Mouse (Mus musculus) limb, embryonic 10.5 days (tissue): ENCODE measurements at regions not wholly inside any gene's neighbourhood (a gene's known extent, or its start where the extent isn't known, plus 50 kb on each side); places are given as distances from the start of the nearest gene placed in this dataset.

Experiments used
- DNase-seq: peaks from one replicate; pipeline ENCODE4 v3.0.0-alpha.2; 2017; ENCODE audit warnings: low spot score
- H3K27ac ChIP-seq: fragments of 300-500 bp; sonication (generic); 2 replicates; pipeline ENCODE4 v1.5.1; 2016; ENCODE audit warnings: mild to moderate bottlenecking
- H3K27me3 ChIP-seq: fragments of 300-500 bp; sonication (generic); 2 replicates; pipeline ENCODE4 v1.6.1; 2016; ENCODE audit warnings: low read depth, mild to moderate bottlenecking; ENCODE audit not compliant: poor library complexity, severe bottlenecking
- H3K36me3 ChIP-seq: fragments of 300-500 bp; sonication (generic); 2 replicates; pipeline ENCODE4 v1.6.1; 2016; ENCODE audit warnings: mild to moderate bottlenecking, moderate library complexity
- H3K4me1 ChIP-seq: fragments of 300-500 bp; sonication (generic); 2 replicates; pipeline ENCODE4 v1.6.1; 2016
- H3K4me3 ChIP-seq: fragments of 300-500 bp; sonication (generic); 2 replicates; pipeline ENCODE4 v1.5.1; 2016; ENCODE audit warnings: mild to moderate bottlenecking, moderate library complexity
- H3K9me3 ChIP-seq: fragments of 300-500 bp; sonication (generic); replicated peaks from 2 replicates; pipeline ENCODE4 v1.6.1; 2016; ENCODE audit warnings: mild to moderate bottlenecking
- whole genome bisulfite sequencing: fragments of 180-500 bp; shearing (Covaris S2); methylation state at CpG from one replicate; pipeline ENCODE4 v1.1.7; 2016; 5-methylcytosine and 5-hydroxymethylcytosine counted together

DNA sequence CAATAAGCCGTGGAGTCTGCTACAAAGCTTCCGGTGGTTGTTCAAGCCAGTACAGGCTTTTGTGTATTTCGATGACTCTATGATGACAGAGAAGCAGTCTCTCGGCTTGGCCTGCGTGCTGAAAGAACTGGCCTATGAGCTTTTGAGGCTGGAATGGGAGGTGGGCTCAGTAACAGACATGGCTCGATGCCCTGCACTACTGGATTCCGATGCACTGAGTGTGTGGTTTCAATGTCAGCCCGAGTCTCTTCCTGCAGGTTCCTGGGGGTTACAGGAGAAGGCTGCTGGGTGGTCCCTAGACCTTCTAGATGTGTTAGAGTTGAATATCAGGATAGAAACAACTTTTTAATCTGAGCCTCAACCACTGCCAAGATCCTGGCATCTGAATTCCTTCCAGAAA, 53.2 kb downstream of the Gm815 start:
- no peaks in the 10 kb centered on the region for H3K9me3 ChIP-seq
- WGBS = 89% methylated on average over 8 of the region's 8 CpGs
- no peak overlapping the region for H3K4me3 ChIP-seq
- no peaks in the 10 kb centered on the region for H3K27me3 ChIP-seq
- H3K27ac ChIP-seq = no peak overlapping the region
- H3K4me1 ChIP-seq = no peaks in the 10 kb centered on the region
- no peak for DNase-seq
- no peaks in the 10 kb centered on the region for H3K36me3 ChIP-seq

DNA sequence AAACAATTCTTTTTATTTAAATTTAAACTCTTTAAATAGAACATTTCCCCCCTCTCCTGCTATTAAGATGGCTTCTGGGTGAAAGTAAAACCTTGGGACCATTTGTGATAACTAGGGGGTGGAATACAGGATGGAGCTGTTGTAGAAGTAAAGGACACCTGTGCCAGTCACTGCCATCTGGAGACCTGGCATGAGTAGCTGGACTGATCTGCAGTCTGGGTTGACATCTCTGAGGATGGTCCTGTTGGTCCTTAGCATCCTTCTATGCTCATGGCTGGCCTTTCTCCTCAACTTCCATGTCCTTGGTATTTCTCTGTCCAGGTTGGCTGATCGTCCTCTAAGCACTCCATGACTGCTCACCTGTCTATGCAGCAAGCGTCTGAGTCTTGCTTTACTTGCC, 58.3 kb downstream of the Gm815 start:
- DNase-seq = no peak
- WGBS = 86% methylated on average over 2 of the region's 2 CpGs
- no peak overlapping the region for H3K27ac ChIP-seq
- no peaks in the 10 kb centered on the region for H3K27me3 ChIP-seq
- H3K4me1 ChIP-seq = no peaks in the 10 kb centered on the region
- H3K4me3 ChIP-seq = no peak overlapping the region
- H3K36me3 ChIP-seq = no peaks in the 10 kb centered on the region
- H3K9me3 ChIP-seq = no peaks in the 10 kb centered on the region

DNA sequence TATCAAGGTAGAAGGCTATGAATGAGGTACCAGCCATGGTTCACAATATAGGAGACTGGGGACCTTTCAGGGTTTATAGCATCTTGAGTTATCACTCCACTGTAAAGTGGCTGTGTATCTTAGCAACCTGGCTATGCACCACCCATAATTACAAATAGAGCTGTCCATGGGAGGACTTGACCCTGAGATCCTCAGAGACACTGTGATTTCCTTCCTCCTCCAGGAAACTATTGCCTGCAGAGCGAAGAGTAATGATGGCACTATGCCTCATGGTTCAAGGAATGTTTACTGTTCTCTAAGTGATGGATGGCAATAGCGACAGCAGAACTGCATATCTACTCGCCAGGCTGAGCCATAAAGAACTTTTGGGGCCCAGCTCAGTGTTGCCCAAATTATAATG, 60.9 kb downstream of the Gm815 start:
- Histone ChIP-seq H3K27ac (no peak overlapping the region), H3K36me3 (no peaks in the 10 kb centered on the region), H3K9me3 (no peaks in the 10 kb centered on the region), H3K4me1 (no peaks in the 10 kb centered on the region), H3K4me3 (no peak overlapping the region), H3K27me3 (no peaks in the 10 kb centered on the region)
- no peak for DNase-seq
- WGBS = 64% methylated on average over 3 of the region's 3 CpGs

DNA sequence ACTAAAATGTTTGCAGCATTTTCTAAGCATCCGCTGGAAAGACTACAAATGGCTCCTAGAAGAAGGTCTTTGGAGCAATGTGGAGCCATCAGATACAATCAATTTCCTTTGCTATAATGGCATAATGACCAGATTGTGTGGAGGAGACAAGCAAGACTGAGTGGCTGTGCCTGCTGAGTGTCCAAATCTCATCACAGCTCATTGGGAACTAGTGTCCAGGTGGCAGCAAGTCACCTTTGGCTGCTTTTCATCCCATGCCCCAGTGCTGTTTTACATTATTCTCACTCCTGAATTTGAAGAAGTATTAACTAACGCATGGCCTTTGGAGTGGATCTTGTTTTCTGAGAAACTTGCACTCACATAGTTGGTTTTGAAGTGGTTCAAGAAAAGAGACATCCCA, 62.8 kb downstream of the Gm815 start:
- 90% methylated on average over 2 of the region's 2 CpGs for WGBS
- DNase-seq = no peak
- Histone ChIP-seq H3K9me3 (no peaks in the 10 kb centered on the region), H3K27me3 (no peaks in the 10 kb centered on the region), H3K4me1 (no peaks in the 10 kb centered on the region), H3K36me3 (no peaks in the 10 kb centered on the region), H3K27ac (no peak overlapping the region), H3K4me3 (no peak overlapping the region)

DNA sequence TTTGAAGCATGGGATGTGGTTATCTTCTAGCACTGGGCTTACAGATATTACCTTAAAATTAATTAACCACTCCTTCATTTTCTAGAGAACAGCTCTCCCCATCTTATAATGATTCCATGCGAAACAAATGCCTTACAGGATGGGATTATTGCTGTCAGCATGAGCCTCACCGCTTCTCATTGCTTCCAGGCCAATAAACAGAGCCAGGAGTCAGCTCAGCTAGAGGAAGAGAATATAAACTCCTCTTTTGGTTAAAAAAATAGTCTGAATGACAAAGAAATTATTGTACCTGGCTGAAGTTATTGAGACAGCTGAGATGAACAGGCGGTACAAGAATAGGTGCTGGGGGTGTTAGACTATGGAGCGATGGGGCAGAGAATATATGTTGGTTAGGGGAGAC, 63.5 kb downstream of the Gm815 start:
- DNase-seq = no peak
- H3K27me3 ChIP-seq = no peaks in the 10 kb centered on the region
- 92% methylated on average over 4 of the region's 4 CpGs for WGBS

DNA sequence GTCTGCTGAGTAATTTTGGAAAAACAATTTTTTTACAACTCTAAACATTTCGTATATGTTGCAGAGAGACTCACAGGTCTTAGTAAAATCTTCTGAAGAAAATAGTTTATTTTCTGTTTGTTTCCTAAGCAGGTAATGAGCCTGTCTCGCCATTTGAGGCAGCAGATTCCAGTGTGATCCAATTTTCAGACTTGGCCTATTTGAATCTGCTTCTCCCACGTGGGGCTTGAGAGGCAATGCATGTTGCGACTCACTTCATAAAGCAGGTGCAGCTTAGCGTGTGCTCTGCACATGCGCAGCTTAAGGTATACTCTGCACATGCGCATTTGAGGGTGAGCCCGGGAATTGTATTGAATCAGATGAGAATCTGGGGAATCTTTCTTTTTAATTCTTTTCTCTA, 67.7 kb downstream of the Gm815 start:
- 90% methylated on average over 8 of the region's 8 CpGs for WGBS
- DNase-seq = no peak
- H3K9me3 ChIP-seq = no peaks in the 10 kb centered on the region
- H3K27ac ChIP-seq = no peak overlapping the region
- H3K4me1 ChIP-seq = no peaks in the 10 kb centered on the region
- no peak overlapping the region for H3K4me3 ChIP-seq
- no peaks in the 10 kb centered on the region for H3K36me3 ChIP-seq
- no peaks in the 10 kb centered on the region for H3K27me3 ChIP-seq

More for the DNA sequence above, 63.5 kb downstream of the Gm815 start:
- no peaks in the 10 kb centered on the region for H3K9me3 ChIP-seq
- H3K4me1 ChIP-seq = no peaks in the 10 kb centered on the region
- H3K4me3 ChIP-seq = no peak overlapping the region
- H3K27ac ChIP-seq = no peak overlapping the region
- no peaks in the 10 kb centered on the region for H3K36me3 ChIP-seq

DNA sequence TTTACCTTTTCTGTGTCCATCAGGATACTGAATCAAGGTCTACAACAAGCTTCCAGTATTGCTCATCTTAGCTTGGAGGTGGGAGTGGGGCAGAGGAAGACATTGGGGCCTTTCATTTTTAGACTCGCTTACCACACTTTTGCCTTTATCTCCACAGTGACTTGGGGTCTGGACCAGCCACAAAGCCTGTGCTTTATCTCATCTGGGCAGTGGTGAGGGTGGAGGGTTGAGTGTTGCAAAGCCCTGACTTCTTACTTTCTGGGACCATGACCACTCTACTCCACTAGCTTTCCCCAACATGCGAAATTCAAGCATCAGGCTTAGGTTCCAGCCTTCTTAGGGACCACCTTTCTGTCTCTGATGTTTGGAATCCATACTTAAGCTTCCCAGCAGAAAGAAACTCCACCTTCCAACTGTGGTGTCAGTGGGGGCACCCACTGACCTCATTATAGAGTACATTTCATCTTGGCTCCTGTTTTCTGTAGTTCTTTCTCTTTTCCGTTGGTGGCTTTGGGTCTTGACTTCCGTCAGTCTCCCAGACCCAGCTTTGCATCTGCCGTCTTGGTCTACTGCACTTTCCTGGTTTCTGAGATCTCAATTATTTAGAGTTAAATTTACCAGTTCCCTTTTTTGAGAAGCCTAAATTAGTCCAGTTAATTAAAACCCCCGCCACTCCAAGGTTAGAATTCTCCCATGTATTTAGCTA, 80.5 kb downstream of the Gm815 start:
- no peak for DNase-seq

DNA sequence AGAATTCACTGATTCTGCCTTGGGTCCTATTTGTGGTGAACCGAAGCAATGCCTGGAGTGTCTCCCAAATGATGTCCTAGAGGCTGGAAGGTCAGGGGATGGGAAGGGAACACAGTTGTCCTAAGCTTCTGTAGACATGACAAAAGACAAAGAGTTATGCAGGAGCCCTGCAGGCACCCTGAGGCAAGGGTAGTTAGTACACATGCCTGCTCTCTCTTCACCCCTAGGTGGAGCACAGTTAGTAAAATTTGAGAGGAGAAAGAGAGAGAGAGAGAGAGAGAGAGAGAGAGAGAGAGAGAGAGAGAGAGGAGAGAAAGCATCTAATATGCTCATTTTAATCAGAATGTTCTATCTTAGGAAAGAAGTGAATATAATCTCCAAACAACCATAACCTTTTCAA, 87.4 kb downstream of the Gm815 start:
- Histone ChIP-seq H3K36me3 (no peaks in the 10 kb centered on the region), H3K27ac (no peak overlapping the region), H3K27me3 (no peaks in the 10 kb centered on the region), H3K4me3 (no peak overlapping the region), H3K9me3 (no peaks in the 10 kb centered on the region), H3K4me1 (peaks cover 9% of the 10 kb centered on the region)
- no peak for DNase-seq
- WGBS = 78% methylated on average over 1 of the region's 1 CpGs

More for the DNA sequence above, 80.5 kb downstream of the Gm815 start:
- no peaks in the 10 kb centered on the region for H3K9me3 ChIP-seq
- no peaks in the 10 kb centered on the region for H3K36me3 ChIP-seq
- H3K4me1 ChIP-seq = no peaks in the 10 kb centered on the region
- H3K4me3 ChIP-seq = no peak overlapping the region
- H3K27me3 ChIP-seq = no peaks in the 10 kb centered on the region
- 91% methylated on average over 6 of the region's 6 CpGs for WGBS
- no peak overlapping the region for H3K27ac ChIP-seq

DNA sequence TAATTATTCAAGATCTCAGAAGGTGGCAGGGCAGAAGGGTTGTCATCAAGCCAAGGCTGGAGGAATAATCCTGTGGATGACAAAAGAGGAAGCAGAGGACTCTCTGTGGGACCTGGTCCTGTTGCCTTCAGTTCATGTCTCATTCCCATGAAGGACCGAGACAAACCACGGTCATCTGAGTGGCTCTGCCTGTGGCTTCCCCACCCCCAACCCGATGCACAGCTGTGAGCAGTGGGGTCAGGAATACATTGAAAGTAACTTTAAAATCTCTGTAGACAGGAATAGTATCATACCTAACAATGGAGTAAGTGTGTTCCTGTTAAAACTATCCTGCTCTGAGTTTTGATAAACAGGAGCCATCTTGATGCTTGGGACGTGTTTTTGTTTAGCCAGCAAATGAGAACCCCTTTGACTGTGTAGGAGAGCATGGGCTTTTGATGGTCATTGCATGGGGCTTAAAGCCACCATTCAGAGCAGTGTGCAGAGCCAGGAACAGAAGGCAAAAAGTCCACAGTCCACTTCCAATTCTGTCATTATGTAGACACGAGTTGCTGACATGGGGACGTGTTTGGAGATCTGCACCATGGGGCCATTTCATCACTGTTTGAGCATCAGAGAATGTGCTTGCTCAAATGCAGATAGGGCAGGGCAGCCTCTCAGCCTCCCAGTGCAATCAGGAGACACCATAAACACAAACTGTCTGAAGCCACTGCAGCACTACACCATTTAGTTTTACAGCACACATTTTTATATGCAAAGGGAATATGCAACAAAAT, 88.3 kb downstream of the Gm815 start:
- H3K36me3 ChIP-seq = no peaks in the 10 kb centered on the region
- H3K27ac ChIP-seq = no peak overlapping the region
- H3K4me3 ChIP-seq = no peak overlapping the region
- H3K4me1 ChIP-seq = peaks cover 9% of the 10 kb centered on the region
- no peaks in the 10 kb centered on the region for H3K9me3 ChIP-seq
- no peak for DNase-seq
- H3K27me3 ChIP-seq = no peaks in the 10 kb centered on the region
- 87% methylated on average over 6 of the region's 6 CpGs for WGBS

DNA sequence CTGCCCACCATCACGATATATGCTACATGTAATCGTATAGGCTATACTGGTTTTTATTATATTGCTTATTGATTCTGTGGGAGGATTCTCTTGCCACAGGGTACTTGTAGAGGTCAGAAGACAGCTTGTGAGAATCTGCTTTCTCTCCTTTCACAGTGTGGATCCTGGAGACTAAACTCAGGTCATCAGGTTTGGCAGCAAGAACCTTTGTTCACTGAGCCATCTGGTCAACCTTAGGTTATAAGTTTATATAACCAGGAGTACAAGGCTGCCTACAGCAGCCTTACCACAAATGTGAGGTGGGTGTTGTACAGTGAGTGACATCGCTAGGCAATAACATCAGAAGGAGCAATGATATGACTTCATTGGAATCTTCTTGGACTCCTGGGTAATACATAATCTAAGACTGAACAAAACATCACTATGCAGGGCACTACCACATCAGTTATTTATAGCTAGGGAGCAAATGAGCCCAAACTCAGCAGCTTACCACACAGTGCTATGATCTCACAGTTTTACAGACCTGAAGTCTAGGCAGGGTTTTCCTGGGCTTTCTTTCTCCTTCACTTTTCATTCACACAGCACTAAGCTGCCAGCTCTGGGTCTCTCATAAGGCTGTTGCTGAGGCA, 89.0 kb downstream of the Gm815 start:
- Histone ChIP-seq H3K36me3 (no peaks in the 10 kb centered on the region), H3K9me3 (no peaks in the 10 kb centered on the region), H3K27ac (no peak overlapping the region), H3K4me3 (no peak overlapping the region), H3K27me3 (no peaks in the 10 kb centered on the region), H3K4me1 (peaks cover 9% of the 10 kb centered on the region)
- no peak for DNase-seq
- WGBS = 96% methylated on average over 3 of the region's 3 CpGs

DNA sequence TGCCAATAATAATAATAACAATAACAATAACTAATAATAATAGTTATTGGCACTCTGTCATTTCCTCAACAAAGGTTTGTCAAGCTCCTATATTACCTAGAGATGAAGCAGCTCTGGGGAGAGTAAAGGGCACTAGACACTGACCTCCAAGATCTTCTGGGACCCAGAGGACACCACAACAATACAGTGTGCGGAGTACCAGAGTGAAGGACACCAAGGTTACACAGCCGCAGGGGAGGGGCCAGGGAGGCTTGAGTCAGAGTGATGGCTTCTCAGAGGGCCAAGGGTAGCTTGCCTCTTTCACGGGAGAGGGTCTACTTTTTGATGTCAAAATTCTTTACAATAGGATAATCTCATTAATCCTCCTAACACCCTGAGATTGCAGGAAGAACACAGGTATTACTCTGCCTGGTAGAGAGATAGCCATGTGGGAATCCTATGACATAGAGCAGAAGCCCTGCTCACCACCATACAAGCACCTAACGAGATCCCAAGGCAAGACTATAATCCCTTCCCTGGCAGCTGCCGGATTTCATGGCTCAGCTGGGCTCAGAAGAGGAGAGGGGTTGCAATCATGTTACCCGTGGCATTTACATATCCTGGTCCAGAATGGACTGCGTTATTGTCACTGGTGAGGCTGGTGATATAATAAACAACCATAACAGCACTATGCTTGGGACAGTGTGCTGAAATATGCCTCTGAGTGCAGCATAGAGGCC, 91.1 kb downstream of the Gm815 start:
- no peaks in the 10 kb centered on the region for H3K27me3 ChIP-seq
- H3K4me3 ChIP-seq = no peak overlapping the region
- H3K36me3 ChIP-seq = no peaks in the 10 kb centered on the region
- WGBS = 62% methylated on average over 7 of the region's 7 CpGs
- H3K9me3 ChIP-seq = no peaks in the 10 kb centered on the region
- no peak overlapping the region for H3K27ac ChIP-seq
- no peak for DNase-seq
- H3K4me1 ChIP-seq = peaks cover 9% of the 10 kb centered on the region

DNA sequence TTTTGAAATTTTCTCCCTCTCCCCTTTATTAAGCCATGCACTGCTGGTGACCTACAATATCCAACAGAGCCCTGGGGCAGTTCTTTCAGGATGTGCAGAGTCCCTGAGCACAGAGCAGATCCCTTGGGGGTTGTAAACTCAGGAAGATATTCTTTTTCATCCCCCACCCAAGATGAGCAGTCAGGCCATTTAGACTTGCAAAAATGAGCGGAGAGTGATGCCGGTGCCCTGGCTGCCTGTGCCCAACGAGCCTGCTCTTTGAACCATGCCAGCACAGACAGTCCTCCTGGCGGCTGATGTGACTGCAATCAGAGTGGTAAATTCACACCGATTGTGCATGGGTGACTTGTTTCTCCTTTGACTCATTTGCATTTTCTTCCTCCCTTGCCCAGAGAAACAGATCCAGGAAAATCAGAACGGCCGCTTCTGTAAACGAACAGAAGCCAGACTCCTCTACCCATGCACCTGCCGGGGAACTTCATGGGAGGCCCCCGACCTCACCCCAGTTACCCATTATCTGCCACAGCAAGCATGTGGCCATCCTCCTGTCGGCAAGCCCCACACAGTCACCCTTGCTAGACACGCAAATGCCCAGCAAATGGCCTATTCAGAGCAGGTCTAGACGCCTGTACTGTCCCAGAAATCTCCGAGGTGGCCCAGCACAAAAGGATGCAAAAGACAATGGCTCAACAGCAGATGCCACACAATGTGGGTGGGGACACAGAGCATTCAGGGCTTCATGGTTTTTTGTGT, 92.4 kb downstream of the Gm815 start:
- WGBS = 73% methylated on average over 14 of the region's 14 CpGs
- Histone ChIP-seq H3K27me3 (no peaks in the 10 kb centered on the region), H3K27ac (no peak overlapping the region), H3K36me3 (no peaks in the 10 kb centered on the region), H3K9me3 (no peaks in the 10 kb centered on the region), H3K4me3 (no peak overlapping the region), H3K4me1 (peaks cover 9% of the 10 kb centered on the region)
- no peak for DNase-seq
